Mouse (Mus musculus): ENCODE results near the gene Gpam. TPM values are rescaled to one million over a fixed set of nuclear protein-coding genes. Genes with fewer than 3 reads are reported as not detected.

Gene Gpam
- total and polyA plus RNA-seq, 3 experiments: 8.8 to 12.5 (median 12.3) TPM

- dilution Hi-C loops (cut with MboI; ENCODE audit: extremely low pct_ligation_motif_present, extremely low pct_unique_long_range_greater_than_20kb, low sequenced_read_pairs): no loop called here
- H3K4me1 ChIP-seq (ENCODE audit: control insufficient read depth in 1 of 2, insufficient read depth in 2 of 2): no peaks in the 10 kb centered on the region
- no peak overlapping the region for H3K4me2 ChIP-seq (ENCODE audit: insufficient read depth, low read depth, poor library complexity, severe bottlenecking)
- H3K79me2 ChIP-seq (replicated peaks; ENCODE audit: control insufficient read depth, extremely low read depth, insufficient read depth, poor library complexity, severe bottlenecking): no peaks in the 10 kb centered on the region
- H3K27me3 ChIP-seq (replicated peaks): no peaks in the 10 kb centered on the region
- no peak for DNase-seq (ENCODE audit: extremely low read depth)
- in situ Hi-C loops (cut with MboI; ENCODE audit: low pct_ligation_motif_present, low pct_unique_long_range_greater_than_20kb, low sequenced_read_pairs): no loop called here
- no peaks in the 10 kb centered on the region for H3K36me3 ChIP-seq (replicated peaks in 1 of 2; ENCODE audit: control insufficient read depth in 1 of 2, insufficient read depth in 1 of 2, low read length in 1 of 2)
- no peak overlapping the region for H3K4me3 ChIP-seq (replicated peaks in 1 of 3; ENCODE audit: low read depth in 2 of 3, low read length in 2 of 3, poor library complexity in 1 of 3)
- no peak overlapping the region for H3K9ac ChIP-seq (ENCODE audit: insufficient read depth, low read depth)
- TF ChIP-seq POLR2AphosphoS2 (IDR thresholded peaks at IDR 0.05; ENCODE audit: low read depth, low read length) (no peak), ELF1 (IDR thresholded peaks at IDR 0.05; ENCODE audit: low read depth, low read length) (no peak), MEF2A (IDR thresholded peaks at IDR 0.05; ENCODE audit: borderline replicate concordance, low read depth, low read length) (no peak), NELFE (IDR thresholded peaks at IDR 0.05; ENCODE audit: low read depth, low read length) (no peak), USF1 (IDR thresholded peaks at IDR 0.05; ENCODE audit: low read depth, low read length) (no peak), POLR2A (IDR thresholded peaks at IDR 0.05; ENCODE audit: low read depth, low read length) (no peak), SIN3A (IDR thresholded peaks at IDR 0.05; ENCODE audit: low read length) (no peak), ZNF384 (IDR thresholded peaks at IDR 0.05; ENCODE audit: low read depth, low read length) (no peak), UBTF (IDR thresholded peaks at IDR 0.05; ENCODE audit: low read depth, low read length) (no peak), BHLHE40 (IDR thresholded peaks at IDR 0.05; ENCODE audit: low read depth, low read length) (no peak), MAFK (IDR thresholded peaks at IDR 0.05; ENCODE audit: insufficient replicate concordance, low read length) (no peak), JUN (IDR thresholded peaks at IDR 0.05; ENCODE audit: insufficient read depth, low read depth, low read length) (no peak)
- H3K9me3 ChIP-seq (replicated peaks; ENCODE audit: low read length): no peaks in the 10 kb centered on the region
- H3K27ac ChIP-seq (ENCODE audit: insufficient read depth, low read depth): no peak overlapping the region
Observed at GRCm38 (mm10) chr19:55121836-55122235, 5.2 kb downstream of the Gpam start.

- H3K4me3 ChIP-seq (replicated peaks in 1 of 3; ENCODE audit: low read depth in 2 of 3, low read length in 2 of 3, poor library complexity in 1 of 3): no peak overlapping the region
- dilution Hi-C loops (cut with MboI; ENCODE audit: extremely low pct_ligation_motif_present, extremely low pct_unique_long_range_greater_than_20kb, low sequenced_read_pairs) (no loop called here), in situ Hi-C loops (cut with MboI; ENCODE audit: low pct_ligation_motif_present, low pct_unique_long_range_greater_than_20kb, low sequenced_read_pairs) (no loop called here)
- H3K4me2 ChIP-seq (ENCODE audit: insufficient read depth, low read depth, poor library complexity, severe bottlenecking): no peak overlapping the region
- H3K36me3 ChIP-seq (replicated peaks in 1 of 2; ENCODE audit: control insufficient read depth in 1 of 2, insufficient read depth in 1 of 2, low read length in 1 of 2): no peaks in the 10 kb centered on the region
- H3K9ac ChIP-seq (ENCODE audit: insufficient read depth, low read depth): no peak overlapping the region
- DNase-seq (ENCODE audit: extremely low read depth): no peak
- H3K27ac ChIP-seq (ENCODE audit: insufficient read depth, low read depth): no peak overlapping the region
- H3K9me3 ChIP-seq (replicated peaks; ENCODE audit: low read length): no peaks in the 10 kb centered on the region
- H3K79me2 ChIP-seq (replicated peaks; ENCODE audit: control insufficient read depth, extremely low read depth, insufficient read depth, poor library complexity, severe bottlenecking): no peaks in the 10 kb centered on the region
- no peaks in the 10 kb centered on the region for H3K27me3 ChIP-seq (replicated peaks)
- TF ChIP-seq MAX (IDR thresholded peaks at IDR 0.05; ENCODE audit: low read length) (no peak), USF1 (IDR thresholded peaks at IDR 0.05; ENCODE audit: low read depth, low read length) (no peak)
- H3K4me1 ChIP-seq (ENCODE audit: control insufficient read depth in 1 of 2, insufficient read depth in 2 of 2): no peaks in the 10 kb centered on the region
Observed at GRCm38 (mm10) chr19:55120518-55121244, 6.4 kb downstream of the Gpam start.

GRCm38 (mm10) chr19:55119541-55119940 lies 7.5 kb downstream of the Gpam start:
- no peak for DNase-seq (ENCODE audit: extremely low read depth)
- dilution Hi-C loops (cut with MboI; ENCODE audit: extremely low pct_ligation_motif_present, extremely low pct_unique_long_range_greater_than_20kb, low sequenced_read_pairs) (no loop called here), in situ Hi-C loops (cut with MboI; ENCODE audit: low pct_ligation_motif_present, low pct_unique_long_range_greater_than_20kb, low sequenced_read_pairs) (no loop called here)
- Histone ChIP-seq H3K4me1 (ENCODE audit: control insufficient read depth in 1 of 2, insufficient read depth in 2 of 2) (no peaks in the 10 kb centered on the region), H3K4me2 (ENCODE audit: insufficient read depth, low read depth, poor library complexity, severe bottlenecking) (no peak overlapping the region), H3K4me3 (replicated peaks in 1 of 3; ENCODE audit: low read depth in 2 of 3, low read length in 2 of 3, poor library complexity in 1 of 3) (no peak overlapping the region), H3K9ac (ENCODE audit: insufficient read depth, low read depth) (no peak overlapping the region), H3K9me3 (replicated peaks; ENCODE audit: low read length) (no peaks in the 10 kb centered on the region), H3K27me3 (replicated peaks) (no peaks in the 10 kb centered on the region), H3K36me3 (replicated peaks in 1 of 2; ENCODE audit: control insufficient read depth in 1 of 2, insufficient read depth in 1 of 2, low read length in 1 of 2) (no peaks in the 10 kb centered on the region), H3K27ac (ENCODE audit: insufficient read depth, low read depth) (no peak overlapping the region), H3K79me2 (replicated peaks; ENCODE audit: control insufficient read depth, extremely low read depth, insufficient read depth, poor library complexity, severe bottlenecking) (no peaks in the 10 kb centered on the region)
- TF ChIP-seq POLR2AphosphoS2 (IDR thresholded peaks at IDR 0.05; ENCODE audit: low read depth, low read length) (no peak), ZC3H11A (IDR thresholded peaks at IDR 0.05; ENCODE audit: low read depth, low read length) (no peak), SIN3A (IDR thresholded peaks at IDR 0.05; ENCODE audit: low read length) (no peak), ZNF384 (IDR thresholded peaks at IDR 0.05; ENCODE audit: low read depth, low read length) (no peak), MAZ (IDR thresholded peaks at IDR 0.05; ENCODE audit: low read depth, low read length) (no peak), GABPA (IDR thresholded peaks at IDR 0.05; ENCODE audit: insufficient replicate concordance, low read depth, low read length) (no peak), ELF1 (IDR thresholded peaks at IDR 0.05; ENCODE audit: low read depth, low read length) (no peak), IRF4 (IDR thresholded peaks at IDR 0.05; ENCODE audit: low read depth, low read length) (no peak), MEF2A (IDR thresholded peaks at IDR 0.05; ENCODE audit: borderline replicate concordance, low read depth, low read length) (no peak), BHLHE40 (IDR thresholded peaks at IDR 0.05; ENCODE audit: low read depth, low read length) (no peak), KAT2A (IDR thresholded peaks at IDR 0.05; ENCODE audit: insufficient replicate concordance, low read length) (no peak), USF1 (IDR thresholded peaks at IDR 0.05; ENCODE audit: low read depth, low read length) (no peak), MAX (IDR thresholded peaks at IDR 0.05; ENCODE audit: low read length) (no peak), ETS1 (conservative IDR thresholded peaks at IDR 0.05; ENCODE audit: low read depth, low read length) (no peak), MXI1 (IDR thresholded peaks at IDR 0.05; ENCODE audit: low read depth, low read length) (no peak), USF2 (conservative IDR thresholded peaks at IDR 0.05; ENCODE audit: low read depth, low read length) (no peak), UBTF (IDR thresholded peaks at IDR 0.05; ENCODE audit: low read depth, low read length) (no peak), NELFE (IDR thresholded peaks at IDR 0.05; ENCODE audit: low read depth, low read length) (no peak), JUN (IDR thresholded peaks at IDR 0.05; ENCODE audit: insufficient read depth, low read depth, low read length) (no peak), PAX5 (IDR thresholded peaks at IDR 0.05; ENCODE audit: low read length) (no peak)
